Mouse (Mus musculus): ENCODE results near the gene Lmo7.

Gene Lmo7

GRCm38 (mm10) chr14:101879050-101879694 lies 149.4 kb downstream of the Lmo7 start:
- DNase-seq (ENCODE audit: low spot score): no peak

DNA sequence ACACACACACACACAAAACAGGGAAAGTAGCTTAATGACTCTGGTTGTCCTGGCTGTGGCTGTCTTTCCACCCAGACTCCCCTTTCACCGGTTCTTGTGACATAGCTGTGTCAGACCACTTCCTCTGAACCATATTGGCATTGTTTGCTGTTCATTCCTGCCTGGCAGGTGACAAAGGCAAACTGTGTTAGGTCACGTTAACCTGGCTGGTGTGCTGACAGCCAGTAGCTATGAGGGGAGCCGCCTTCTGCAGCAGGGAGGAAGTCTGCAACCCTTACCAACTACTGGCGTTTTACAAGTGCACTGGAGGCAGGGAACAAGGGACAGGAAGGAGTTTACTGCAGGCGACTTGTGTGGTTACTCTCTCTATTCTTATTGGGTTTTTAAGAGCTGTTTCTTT lies 153.2 kb downstream of the Lmo7 start:
- no peak for DNase-seq (ENCODE audit: low spot score)

DNA sequence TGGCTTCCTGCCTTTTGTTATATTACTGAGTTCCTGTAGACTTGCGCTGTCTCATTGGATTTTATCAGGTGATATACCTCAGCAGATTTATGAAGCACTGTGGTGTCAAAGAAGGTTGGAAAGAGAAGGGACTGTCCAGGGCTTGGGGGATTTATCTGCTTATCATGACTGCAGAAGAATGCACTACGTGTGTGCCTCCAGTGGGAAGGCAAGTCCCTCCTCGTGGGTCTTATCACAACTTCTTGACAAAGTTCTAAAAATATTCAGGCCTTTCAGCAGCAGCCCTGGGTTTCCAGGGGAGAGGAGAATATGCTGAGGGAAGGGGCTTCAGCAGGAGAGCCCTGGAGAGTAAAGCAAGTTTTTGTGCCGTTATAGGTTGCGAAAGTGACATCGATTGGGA lies 154.0 kb downstream of the Lmo7 start:
- no peak for DNase-seq (ENCODE audit: low spot score)

GRCm38 (mm10) chr14:101886320-101886719 lies 156.6 kb downstream of the Lmo7 start:
- DNase-seq (ENCODE audit: low spot score): no peak

DNA sequence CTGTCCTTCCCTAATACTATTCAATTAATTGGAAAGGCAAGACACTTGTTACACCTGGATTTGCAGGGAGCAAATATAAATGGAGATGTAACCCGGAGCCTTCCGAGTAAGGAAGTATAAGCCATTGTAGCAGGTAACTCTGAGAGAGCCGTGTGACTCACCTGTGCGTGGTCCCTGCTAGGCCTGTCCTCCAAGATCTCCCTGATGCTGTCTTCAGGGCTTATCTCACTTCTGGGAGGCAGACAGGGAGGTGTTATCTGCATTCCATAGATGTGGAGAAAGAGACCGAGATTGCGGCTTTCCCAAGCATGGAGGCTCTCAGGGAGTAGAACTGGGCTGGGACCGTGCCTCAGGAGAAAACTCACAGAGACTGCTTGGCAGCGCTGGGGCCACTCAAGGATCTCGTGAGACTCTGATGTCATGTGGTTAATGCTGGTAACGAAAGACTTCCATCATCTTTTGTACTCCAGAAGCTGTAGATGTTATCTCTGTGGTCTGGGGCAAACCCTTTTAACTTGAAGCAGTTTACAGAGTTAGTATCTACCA lies 162.2 kb downstream of the Lmo7 start:
- DNase-seq (ENCODE audit: low spot score): no peak

GRCm38 (mm10) chr14:101892496-101892895 lies 162.7 kb downstream of the Lmo7 start:
- DNase-seq (ENCODE audit: low spot score): no peak

DNA sequence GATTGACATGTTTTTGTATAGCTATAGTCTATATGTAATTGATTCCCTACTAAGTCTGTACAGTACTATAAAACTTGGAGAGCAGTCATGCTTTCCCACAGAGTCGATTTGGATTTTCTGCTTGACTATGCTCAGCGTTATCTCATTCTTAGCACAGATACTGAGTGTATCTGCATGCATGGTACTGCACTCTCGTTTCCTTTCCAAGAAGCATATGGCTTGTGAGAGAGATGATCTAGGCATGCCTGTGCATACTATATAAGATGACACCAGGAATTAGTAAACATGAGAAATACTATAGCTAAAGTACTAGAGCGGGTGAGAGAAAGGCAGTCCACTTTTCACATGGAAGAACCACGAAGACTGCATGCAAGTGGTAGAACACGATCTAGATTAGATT lies 163.5 kb downstream of the Lmo7 start:
- no peak for DNase-seq (ENCODE audit: low spot score)

DNA sequence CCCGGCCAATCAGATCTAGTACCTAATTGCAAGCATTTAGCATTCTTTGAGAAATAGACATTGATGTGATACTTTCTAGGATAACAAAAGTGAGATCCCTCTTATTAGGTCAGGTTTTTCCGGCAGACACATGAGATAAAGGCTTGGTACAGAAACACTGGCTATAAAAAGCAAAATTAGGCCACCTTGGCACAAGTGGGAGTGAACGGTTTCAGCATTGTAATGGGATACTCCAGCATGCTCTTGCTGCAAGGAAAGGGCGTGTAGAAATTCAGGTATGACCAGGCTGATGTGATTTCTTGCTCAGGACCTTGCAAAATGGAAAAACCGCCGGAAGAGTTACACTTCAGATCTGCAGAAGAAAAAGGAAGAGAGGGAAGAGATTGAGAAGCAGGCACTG lies 168.5 kb downstream of the Lmo7 start:
- no peak for DNase-seq (ENCODE audit: low spot score)

DNA sequence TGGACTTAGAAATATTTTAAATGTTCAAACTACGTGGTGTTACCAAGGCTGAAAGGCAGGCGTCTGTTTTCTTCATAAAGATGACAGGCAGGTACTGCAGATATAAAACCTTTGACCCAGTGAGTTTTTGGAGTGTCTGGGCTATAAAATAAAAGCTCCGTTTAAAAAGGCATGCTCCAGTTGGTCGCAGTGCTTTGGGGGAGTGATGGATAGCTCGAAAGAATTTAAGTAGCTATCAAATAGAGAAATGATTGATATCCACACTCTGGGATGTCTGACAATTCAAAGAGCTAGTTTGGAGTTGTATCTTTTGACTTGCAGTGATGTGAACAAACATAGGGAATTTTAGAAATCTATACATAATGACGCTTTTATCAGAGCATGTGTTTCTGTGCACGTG lies 171.7 kb downstream of the Lmo7 start:
- no peak for DNase-seq (ENCODE audit: low spot score)

DNA sequence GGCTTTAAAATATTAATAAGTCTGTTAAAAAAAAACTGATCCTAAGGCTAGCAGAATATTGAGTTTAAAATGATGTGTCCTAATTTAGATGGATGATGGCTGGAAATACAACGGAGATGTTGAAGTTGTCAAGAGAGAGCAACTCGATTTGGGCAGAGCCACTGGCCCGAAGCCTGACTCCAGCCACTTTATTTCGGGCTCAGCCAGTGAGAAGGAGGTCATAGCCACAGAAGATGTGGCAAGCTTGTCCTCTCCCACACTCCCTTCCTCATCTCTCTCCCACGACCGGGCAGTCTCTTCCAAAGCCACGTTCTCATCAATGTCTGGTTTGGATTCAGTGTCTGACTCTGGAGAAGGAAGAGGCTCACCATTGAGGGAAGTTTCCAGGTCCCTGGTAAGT lies 172.2 kb downstream of the Lmo7 start:
- no peak for DNase-seq (ENCODE audit: low spot score)

- DNase-seq (ENCODE audit: low spot score): no peak
Measured at GRCm38 (mm10) chr14:101903722-101904121, 174.0 kb downstream of the Lmo7 start.

DNA sequence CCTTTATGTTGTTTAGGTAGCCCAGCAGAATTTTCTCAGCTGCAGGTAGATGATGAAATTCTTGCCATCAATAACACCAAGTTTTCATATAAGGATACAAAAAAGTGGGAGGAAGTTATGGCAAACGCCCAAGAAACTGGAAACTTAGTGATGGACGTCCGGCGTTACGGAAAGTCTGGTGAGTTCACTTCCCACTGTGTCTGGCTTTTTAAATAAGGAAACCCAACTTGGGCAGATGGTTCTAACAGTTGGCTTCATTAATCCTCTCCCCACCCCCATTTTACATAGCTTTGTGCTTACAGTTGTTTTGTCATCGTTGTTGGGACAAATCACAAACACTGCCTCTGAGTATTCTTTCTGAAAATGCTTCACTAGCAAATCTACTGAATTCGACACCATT lies 182.2 kb downstream of the Lmo7 start:
- DNase-seq (ENCODE audit: low spot score): no peak

- no peak for DNase-seq (ENCODE audit: low spot score)
Measured at GRCm38 (mm10) chr14:101912392-101912791, 182.6 kb downstream of the Lmo7 start.

DNA sequence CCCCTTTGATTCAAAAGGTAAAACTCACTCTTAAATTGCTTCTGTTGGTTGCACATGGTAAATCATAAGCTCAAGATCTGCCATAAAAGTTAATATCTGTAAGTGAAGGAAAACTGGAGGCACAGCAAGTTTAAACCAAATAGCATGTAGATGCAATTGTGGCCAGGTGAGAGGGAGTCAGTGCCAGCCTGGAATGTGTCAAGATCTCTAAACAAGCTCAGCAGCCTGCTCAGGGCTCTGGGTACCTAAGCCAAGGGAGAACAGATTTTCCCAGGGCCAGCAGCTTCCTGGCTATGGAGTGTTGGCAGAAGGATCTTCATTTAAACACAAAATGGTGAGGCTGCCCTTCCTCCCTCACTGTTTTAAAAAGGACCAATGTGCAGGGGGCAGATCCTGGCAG lies 184.6 kb downstream of the Lmo7 start:
- no peak for DNase-seq (ENCODE audit: low spot score)

DNA sequence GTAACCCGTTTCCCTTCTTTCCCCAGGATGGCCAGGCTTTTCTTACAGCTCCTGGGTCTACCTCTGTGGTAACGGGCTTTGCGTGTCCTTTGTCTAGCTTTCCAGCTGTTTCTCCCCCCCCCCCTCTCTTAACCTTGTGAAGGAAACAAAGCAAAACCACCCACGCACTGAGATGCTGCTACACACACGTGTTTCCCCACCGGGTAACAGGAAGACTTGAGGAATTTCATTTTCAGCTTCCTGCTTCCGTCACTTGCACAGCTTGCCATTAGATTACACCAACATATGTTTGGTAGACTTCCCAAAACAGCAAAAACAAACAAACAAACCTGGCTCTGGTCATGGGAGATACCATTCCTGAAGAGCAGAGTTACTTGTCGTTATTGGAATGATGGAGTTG lies 186.1 kb downstream of the Lmo7 start:
- DNase-seq (ENCODE audit: low spot score): no peak

DNA sequence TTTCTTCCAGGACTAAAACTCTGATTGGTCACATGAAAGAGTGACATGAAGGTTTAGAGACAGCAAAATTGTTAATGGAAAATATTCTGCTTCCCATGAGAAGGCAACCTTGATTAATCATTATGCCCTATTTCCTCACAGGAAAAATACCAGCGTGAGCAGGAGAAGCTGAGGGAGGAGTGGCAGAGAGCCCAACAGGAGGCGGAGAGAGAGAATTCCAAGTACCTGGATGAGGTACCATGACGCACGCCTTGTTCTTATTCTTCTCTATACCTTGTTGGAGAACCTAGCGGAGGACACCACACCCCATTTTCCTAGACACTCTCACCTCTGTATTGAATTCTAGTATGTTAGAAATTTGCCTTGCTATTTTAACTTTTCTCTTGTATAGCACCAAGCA lies 188.7 kb downstream of the Lmo7 start:
- DNase-seq (ENCODE audit: low spot score): no peak

- no peak for DNase-seq (ENCODE audit: low spot score)
Measured at GRCm38 (mm10) chr14:101927646-101928244, 198.0 kb downstream of the Lmo7 start.

- no peak for DNase-seq (ENCODE audit: low spot score)
Measured at GRCm38 (mm10) chr14:101930576-101931447, 201.1 kb downstream of the Lmo7 start.

GRCm38 (mm10) chr14:101931448-101931750 lies 201.6 kb downstream of the Lmo7 start:
- DNase-seq (ENCODE audit: low spot score): no peak

DNA sequence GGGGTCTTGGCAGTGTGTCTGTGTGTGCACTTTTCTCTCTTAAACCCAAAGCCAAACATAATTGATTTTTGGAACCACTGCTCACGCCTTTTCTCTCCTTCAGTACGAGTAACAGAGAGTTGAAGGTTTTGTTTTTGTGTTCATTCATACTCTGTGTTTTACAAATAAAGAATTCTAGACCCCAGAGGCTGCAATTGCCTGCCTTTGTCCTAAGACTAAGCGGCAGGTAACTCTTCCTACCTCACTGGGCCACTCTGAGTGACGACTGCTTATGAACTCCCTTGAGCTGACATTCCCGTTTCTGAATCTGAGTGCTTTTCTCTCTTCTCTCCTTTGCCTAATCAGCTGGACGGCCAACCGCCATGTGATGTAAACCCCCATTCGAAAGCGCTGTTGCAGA lies 203.8 kb downstream of the Lmo7 start:
- DNase-seq (ENCODE audit: low spot score): no peak

GRCm38 (mm10) chr14:101942971-101943370 lies 213.2 kb downstream of the Lmo7 start:
- DNase-seq (ENCODE audit: low spot score): peak; percentile 25

GRCm38 (mm10) chr14:101946711-101947516 lies 217.2 kb downstream of the Lmo7 start:
- no peak for DNase-seq (ENCODE audit: low spot score)
